Mouse (Mus musculus) adrenal gland, postnatal 10 days (tissue): Measurements from ENCODE around the gene Dscaml1. TPM values are rescaled to one million over a fixed set of nuclear protein-coding genes. Genes with fewer than 3 reads are reported as not detected.
A peak's percentile ranks its signal among the peaks of the same experiment; 100 is the strongest.

Experiments used
- DNase-seq: peaks from one replicate; pipeline ENCODE4 v3.0.0; 2021; ENCODE audit warnings: mixed read lengths
- total RNA-seq, 2 experiments: library from RNA; stranded (reverse); gene quantifications; 2 replicates each; pipeline ENCODE4 v1.2.3; 2021

Gene Dscaml1
- total RNA-seq, 2 experiments from 2014 or later, result 0.33 to 1.1 TPM

- DNase-seq, result no peak
Observed at GRCm38 (mm10) chr9:45507482-45507881, 81.1 kb downstream of the Dscaml1 start.

DNA sequence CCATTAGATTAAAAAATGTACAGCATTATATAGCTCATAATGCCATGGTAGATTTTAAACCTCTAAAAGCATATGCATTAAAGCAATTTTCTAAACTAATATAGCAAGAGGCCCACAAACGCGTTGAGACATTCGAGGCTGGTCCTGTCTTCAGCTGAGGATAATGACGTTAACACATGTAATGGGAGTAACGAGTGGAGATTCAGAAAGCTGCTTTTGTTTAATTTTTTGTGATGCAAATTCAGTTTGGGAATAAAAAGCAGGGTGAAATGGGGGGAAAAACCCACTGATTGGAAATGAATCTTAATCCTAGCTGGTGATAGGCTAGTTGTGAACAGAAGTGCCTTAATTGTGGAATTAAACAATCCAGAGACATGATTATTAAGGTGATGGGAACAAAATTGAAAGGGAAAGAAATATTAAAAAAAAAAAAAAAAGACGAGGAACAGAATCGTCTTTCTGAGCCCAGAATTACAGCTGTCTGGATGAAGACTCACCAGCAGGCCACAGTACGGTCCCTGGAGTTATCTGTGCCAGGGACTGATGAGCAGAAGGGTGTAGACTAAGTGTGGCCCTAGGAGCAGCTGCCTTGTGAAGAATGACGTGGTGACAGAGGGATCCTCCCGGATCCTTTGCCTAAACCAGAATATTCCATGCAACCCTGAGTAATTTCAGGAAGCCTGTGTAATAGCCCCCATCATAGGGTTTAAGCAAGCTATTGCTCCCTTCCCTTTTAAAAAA is 84.5 kb downstream of the Dscaml1 start:
- DNase-seq, result no peak

DNA sequence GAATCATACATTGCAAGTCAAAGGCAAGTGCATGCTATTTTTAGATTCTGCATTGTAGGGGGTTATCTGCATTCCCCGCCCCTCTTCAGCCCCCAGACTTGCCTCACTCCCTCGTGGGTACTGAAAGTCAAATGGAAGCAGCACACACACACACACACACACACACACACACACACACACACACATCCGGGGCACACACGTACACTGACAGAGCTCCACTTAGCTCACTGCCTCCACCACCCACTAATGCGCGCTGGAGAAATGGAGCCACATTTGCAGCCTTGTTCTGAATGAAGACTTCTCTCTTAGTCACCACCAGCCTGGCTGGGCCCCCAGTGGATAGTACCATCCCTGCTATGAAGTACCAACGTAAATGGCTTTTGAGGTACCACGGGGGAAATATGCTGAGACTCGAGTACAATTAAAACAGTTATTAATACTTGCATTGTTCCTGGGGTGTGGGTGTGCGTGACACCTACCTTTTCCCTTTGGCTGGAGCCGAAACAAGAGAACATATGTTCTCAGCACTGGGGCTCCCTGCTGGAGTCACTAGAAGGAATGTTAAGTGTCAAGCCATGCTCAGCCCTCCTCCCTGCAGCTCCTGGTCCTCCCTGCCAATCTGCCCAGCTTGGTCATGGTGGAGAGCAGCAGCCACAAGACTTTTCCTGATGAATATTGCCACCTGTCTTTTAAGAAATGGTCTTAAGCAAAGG is 91.7 kb downstream of the Dscaml1 start:
- no peak for DNase-seq

GRCm38 (mm10) chr9:45519841-45520240 is 93.4 kb downstream of the Dscaml1 start:
- DNase-seq, result no peak

DNA sequence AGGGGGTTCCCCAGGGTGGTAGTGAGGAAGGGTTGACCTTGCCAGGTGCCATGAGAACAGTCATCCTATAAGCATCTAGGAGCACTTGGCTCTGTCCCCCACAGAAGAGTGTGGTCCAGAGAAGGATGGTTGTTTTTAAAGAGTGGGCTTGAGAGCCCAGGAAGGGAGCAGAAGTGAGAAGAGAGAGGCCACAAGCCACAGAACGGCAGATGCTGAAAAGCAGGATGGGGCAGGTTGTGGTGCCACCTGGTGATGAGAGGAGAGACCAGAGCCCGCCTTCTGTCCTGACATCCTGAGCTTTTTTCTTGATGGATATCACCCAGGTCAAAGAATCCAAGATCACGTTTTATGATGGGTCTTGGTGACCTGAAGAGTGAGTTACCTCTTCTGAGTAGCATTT is 96.4 kb downstream of the Dscaml1 start:
- DNase-seq, result no peak

DNA sequence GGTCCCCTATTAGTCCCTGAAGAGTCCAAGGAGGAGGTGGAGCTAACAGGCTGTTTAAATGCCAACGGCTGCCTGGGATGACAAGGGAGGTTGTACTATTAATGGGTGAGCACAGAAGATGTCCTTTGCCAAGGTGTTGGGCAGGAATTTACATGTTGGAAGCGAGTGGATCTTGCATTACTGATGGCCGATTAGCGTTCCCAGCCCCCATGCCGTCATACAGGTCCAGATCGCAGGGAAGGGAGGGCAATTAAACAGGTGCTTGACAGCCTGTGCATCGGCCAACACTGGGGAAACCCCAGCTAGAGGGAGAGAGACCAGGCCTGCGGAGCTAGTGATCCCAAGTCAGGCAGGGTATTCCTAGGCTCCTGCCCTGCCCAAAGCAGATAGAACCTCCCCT is 98.1 kb downstream of the Dscaml1 start:
- DNase-seq, result no peak

GRCm38 (mm10) chr9:45533253-45533652 is 106.8 kb downstream of the Dscaml1 start:
- DNase-seq, result no peak

- DNase-seq, result no peak
Observed at GRCm38 (mm10) chr9:45534472-45534988, 108.1 kb downstream of the Dscaml1 start.

GRCm38 (mm10) chr9:45537649-45538048 is 111.2 kb downstream of the Dscaml1 start:
- DNase-seq, result no peak

GRCm38 (mm10) chr9:45539265-45540044 is 113.0 kb downstream of the Dscaml1 start:
- DNase-seq, result no peak

GRCm38 (mm10) chr9:45546024-45546638 is 119.7 kb downstream of the Dscaml1 start:
- DNase-seq, result peak; percentile 10

DNA sequence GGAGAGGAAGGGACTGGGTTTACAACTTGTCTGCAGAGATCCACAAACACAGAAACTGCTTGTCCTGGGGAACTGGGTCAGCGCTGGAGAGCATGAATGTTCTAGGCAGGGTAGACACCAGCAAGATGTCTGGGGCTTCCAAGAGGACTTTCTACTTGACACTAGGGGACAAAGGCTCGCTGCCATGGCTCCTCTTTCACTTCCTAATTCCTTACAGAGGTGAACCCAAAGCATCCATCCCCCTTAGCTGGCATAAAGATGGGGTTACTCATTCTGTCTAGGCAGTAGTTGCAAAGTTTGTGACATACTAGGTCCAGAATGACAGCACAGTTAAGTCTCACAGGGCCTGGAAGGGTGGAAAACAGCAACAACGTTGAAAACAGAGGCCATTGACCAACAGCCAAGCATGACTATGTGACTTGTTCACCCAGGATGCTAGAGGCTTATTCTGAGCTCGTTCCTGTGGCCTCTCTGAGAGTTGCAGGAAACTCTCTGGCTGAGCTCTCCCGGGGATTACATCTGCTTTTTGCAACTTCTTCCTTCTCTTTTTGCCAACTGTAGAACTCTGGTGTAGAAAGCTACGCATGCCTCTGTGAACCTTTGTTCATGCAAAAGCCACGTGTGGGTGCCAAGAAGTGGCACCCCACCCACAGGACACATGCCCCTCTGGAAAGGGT is 120.6 kb downstream of the Dscaml1 start:
- no peak for DNase-seq

- DNase-seq, result no peak
Observed at GRCm38 (mm10) chr9:45549796-45550195, 123.4 kb downstream of the Dscaml1 start.

GRCm38 (mm10) chr9:45550210-45550609 is 123.8 kb downstream of the Dscaml1 start:
- no peak for DNase-seq

DNA sequence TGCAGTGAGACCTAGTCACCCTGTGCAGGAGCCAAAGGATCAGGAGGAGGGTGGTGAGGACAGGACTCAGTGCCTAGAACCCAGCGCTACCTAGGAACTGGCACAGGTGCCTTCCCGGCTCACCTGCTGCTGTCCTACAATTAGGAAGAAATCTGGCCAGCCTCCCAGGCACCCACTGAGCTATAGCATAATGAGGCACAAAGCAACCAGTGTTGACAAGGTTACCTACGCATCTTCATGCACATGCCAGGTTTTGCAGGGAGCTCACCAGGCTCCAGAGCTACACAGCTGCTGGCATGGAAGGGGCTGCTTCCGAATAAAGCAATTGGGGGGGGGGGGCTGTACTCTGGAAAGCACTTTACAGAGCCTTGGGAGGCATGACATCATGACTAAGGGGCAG is 124.2 kb downstream of the Dscaml1 start:
- DNase-seq, result no peak

GRCm38 (mm10) chr9:45555036-45555826 is 128.8 kb downstream of the Dscaml1 start:
- peak; percentile 14 for DNase-seq

- DNase-seq, result no peak
Observed at GRCm38 (mm10) chr9:45556882-45557281, 130.5 kb downstream of the Dscaml1 start.

DNA sequence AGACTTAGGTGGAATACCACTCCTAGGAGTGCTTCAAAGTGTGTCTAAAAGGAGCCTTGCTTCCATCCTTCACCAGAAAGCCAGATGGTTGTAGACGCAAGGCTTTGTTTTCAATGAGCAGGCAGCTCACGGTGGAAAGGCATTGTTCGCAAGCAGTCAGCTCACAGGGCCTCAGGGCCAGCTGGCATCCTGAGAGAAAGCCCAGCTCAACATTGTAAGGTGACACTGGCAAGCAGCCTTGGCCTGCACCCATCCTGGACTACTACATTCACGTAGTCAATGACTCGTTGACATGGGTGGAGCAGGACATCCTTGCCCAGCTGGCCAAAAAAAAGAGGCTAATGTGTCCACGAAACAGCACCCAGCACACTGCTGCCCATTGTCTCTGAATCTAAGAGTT is 134.6 kb downstream of the Dscaml1 start:
- no peak for DNase-seq

GRCm38 (mm10) chr9:45566843-45567578 is 140.6 kb downstream of the Dscaml1 start:
- DNase-seq, result no peak

GRCm38 (mm10) chr9:45569680-45570079 is 143.3 kb downstream of the Dscaml1 start:
- DNase-seq, result no peak
